Mouse (Mus musculus): ENCODE data around the gene Iffo1. TPM values are rescaled to one million over a fixed set of nuclear protein-coding genes. Genes with fewer than 3 reads are reported as not detected.

Iffo1 gene
- total RNA-seq (2012; rRNA removed) (75.4 and 96.1 TPM in 2 replicates), polyA plus RNA-seq (2012; ENCODE audit: insufficient read depth in 1 of 2, insufficient read length in 2 of 2, low read depth in 1 of 2, low replicate concordance in 2 of 2, missing spikeins in 1 of 2) (10 to 100 TPM in 1 of 2 experiments, not detected in 1; 96.9 TPM)

GRCm38 (mm10) chr6:125145001-125145400 is at the start of gene Iffo1:
Gene Iffo1 (plus strand): TSS chr6:125145241.
- H3K36me3 ChIP-seq (ENCODE audit: control insufficient read depth in 1 of 2, insufficient read depth in 2 of 2, low read length in 2 of 2), result peaks cover 0 to 5% of the 10 kb centered on the region in 2 experiments; a peak in 2 of 4 replicates

GRCm38 (mm10) chr6:125095391-125096278 is 49.4 kb upstream of the Iffo1 start, which contains the start of gene Chd4:
Gene Chd4 (plus strand): TSS chr6:125095981.
- Histone ChIP-seq H3K9ac (ENCODE audit: control insufficient read depth, low read depth, low read length, poor library complexity, severe bottlenecking) (peak within 1 kb of the TSS; percentile 98), H3K9me3 (replicated peaks; ENCODE audit: insufficient read depth, low read length) (no peaks in the 10 kb centered on the region), H3K27me3 (ENCODE audit: control insufficient read depth in 1 of 2, insufficient read depth in 2 of 2, low read length in 2 of 2) (no peaks in the 10 kb centered on the region), H3K4me1 (ENCODE audit: control insufficient read depth in 1 of 2, insufficient read depth in 2 of 2, low read length in 2 of 2) (peaks cover 9 to 34% of the 10 kb centered on the region in 2 experiments), H3K36me3 (ENCODE audit: control insufficient read depth in 1 of 2, insufficient read depth in 2 of 2, low read length in 2 of 2) (peaks cover 10 to 30% of the 10 kb centered on the region in 2 experiments), H3K4me3 (ENCODE audit: control insufficient read depth in 1 of 2, insufficient read depth in 1 of 2, low read depth in 2 of 2, low read length in 2 of 2) (peak within 1 kb of the TSS; percentile 84 to 90), H3K79me2 (ENCODE audit: control insufficient read depth, insufficient read depth, low read length, poor library complexity) (peaks cover 37% of the 10 kb centered on the region), H3K27ac (ENCODE audit: control insufficient read depth, low read depth, low read length) (peak within 1 kb of the TSS; percentile 89)
- peak; percentile 97 for DNase-seq (ENCODE audit: low read depth, low spot score)
- TF ChIP-seq KAT2A (conservative IDR thresholded peaks at IDR 0.05; ENCODE audit: low read depth, low read length), result no peak
- TF ChIP-seq SMC3 (IDR thresholded peaks at IDR 0.05; ENCODE audit: low read depth, low read length), result no peak
- TF ChIP-seq JUND (IDR thresholded peaks at IDR 0.05; ENCODE audit: low read depth, low read length), result no peak
- TF ChIP-seq ZMIZ1 (IDR thresholded peaks at IDR 0.05; ENCODE audit: low read depth, low read length), result no peak
- TF ChIP-seq GABPA (IDR thresholded peaks at IDR 0.05; ENCODE audit: low read depth, low read length), result no peak
- no peak for TF ChIP-seq MYC (IDR thresholded peaks at IDR 0.05; ENCODE audit: low read depth, low read length)
- TF ChIP-seq CHD1 (IDR thresholded peaks at IDR 0.05; ENCODE audit: low read depth, low read length), result no peak
- TF ChIP-seq RAD21 (IDR thresholded peaks at IDR 0.05; ENCODE audit: low read depth, low read length), result no peak
- no peak for TF ChIP-seq ZC3H11A (IDR thresholded peaks at IDR 0.05; ENCODE audit: low read depth, low read length)
- no peak for TF ChIP-seq USF2 (IDR thresholded peaks at IDR 0.05; ENCODE audit: borderline replicate concordance in 1 of 2, insufficient read depth in 1 of 2, low read depth in 1 of 2, low read length in 2 of 2)
- TF ChIP-seq BHLHE40 (IDR thresholded peaks at IDR 0.05; ENCODE audit: borderline replicate concordance, low read depth, low read length), result no peak
- peak; percentile 91 for TF ChIP-seq ELF1 (IDR thresholded peaks at IDR 0.05; ENCODE audit: low read depth, low read length)
- TF ChIP-seq SIN3A (IDR thresholded peaks at IDR 0.05; ENCODE audit: low read length), result peak; percentile 56
- no peak for TF ChIP-seq MAFK (IDR thresholded peaks at IDR 0.05; ENCODE audit: borderline replicate concordance, low read depth, low read length)
- TF ChIP-seq MXI1 (IDR thresholded peaks at IDR 0.05; ENCODE audit: low read depth, low read length), result peak; percentile 58; the same call in 1 of the 2 replicates
- no peak for TF ChIP-seq MEF2A (IDR thresholded peaks at IDR 0.05; ENCODE audit: extremely low read depth, insufficient replicate concordance, low read depth, low read length, poor library complexity, severe bottlenecking)
- peak; percentile 74; the same call in 1 of the 2 replicates for TF ChIP-seq MAZ (IDR thresholded peaks at IDR 0.05; ENCODE audit: low read depth, low read length)
- TF ChIP-seq EP300 (IDR thresholded peaks at IDR 0.05; ENCODE audit: low read depth in 1 of 2, low read length in 2 of 2), result peak in 1 of 2 experiments; percentile 50; a peak in 2 of 4 replicates
- peak; percentile 45 for TF ChIP-seq CHD2 (IDR thresholded peaks at IDR 0.05; ENCODE audit: low read length)
- TF ChIP-seq TCF12 (IDR thresholded peaks at IDR 0.05; ENCODE audit: low read depth, low read length), result peak; percentile 40; the same call in 1 of the 2 replicates
- no peak for TF ChIP-seq ZNF384 (IDR thresholded peaks at IDR 0.05; ENCODE audit: low read depth, low read length)
- peak; percentile 29; the same call in 1 of the 2 replicates for TF ChIP-seq ETS1 (IDR thresholded peaks at IDR 0.05; ENCODE audit: low read depth, low read length)
- peak; percentile 59; the same call in 1 of the 2 replicates for TF ChIP-seq POLR2AphosphoS2 (IDR thresholded peaks at IDR 0.05; ENCODE audit: low read length)
- no peak for TF ChIP-seq MYB (IDR thresholded peaks at IDR 0.05; ENCODE audit: low read depth, low read length)
- TF ChIP-seq HCFC1 (IDR thresholded peaks at IDR 0.05; ENCODE audit: low read depth, low read length), result peak; percentile 53
- no peak for TF ChIP-seq ZKSCAN1 (IDR thresholded peaks at IDR 0.05; ENCODE audit: low read depth, low read length)

More at GRCm38 (mm10) chr6:125145001-125145400, at the start of gene Iffo1:
- no peaks in the 10 kb centered on the region for H3K27me3 ChIP-seq (ENCODE audit: control insufficient read depth in 1 of 2, insufficient read depth in 2 of 2, low read length in 2 of 2)
- H3K9ac ChIP-seq (ENCODE audit: control insufficient read depth, low read depth, low read length, poor library complexity, severe bottlenecking), result no peak within 1 kb of the TSS
- H3K27ac ChIP-seq (ENCODE audit: control insufficient read depth, low read depth, low read length), result no peak within 1 kb of the TSS
- peaks cover 2% of the 10 kb centered on the region; the same call in 1 of the 2 replicates for H3K79me2 ChIP-seq (ENCODE audit: control insufficient read depth, insufficient read depth, low read length, poor library complexity)
- DNase-seq (ENCODE audit: low read depth, low spot score), result no peak
- H3K9me3 ChIP-seq (replicated peaks; ENCODE audit: insufficient read depth, low read length), result no peaks in the 10 kb centered on the region
- TF ChIP-seq NELFE (IDR thresholded peaks at IDR 0.05; ENCODE audit: low read depth, low read length) (no peak), POLR2A (IDR thresholded peaks at IDR 0.05; ENCODE audit: control insufficient read depth in 1 of 2, insufficient read depth in 1 of 2, low read depth in 1 of 2, low read length in 2 of 2, poor library complexity in 1 of 2) (peak in 1 of 2 experiments; percentile 39; a peak in 1 of 4 replicates), CHD1 (IDR thresholded peaks at IDR 0.05; ENCODE audit: low read depth, low read length) (no peak)
- no peak within 1 kb of the TSS for H3K4me3 ChIP-seq (ENCODE audit: control insufficient read depth in 1 of 2, insufficient read depth in 1 of 2, low read depth in 2 of 2, low read length in 2 of 2)
- H3K4me1 ChIP-seq (ENCODE audit: control insufficient read depth in 1 of 2, insufficient read depth in 2 of 2, low read length in 2 of 2), result 0 out of 4 replicates have a peak, but pooled peaks cover 0 to 10% of the 10 kb centered on the region in 2 experiments

Data from MEL (cell line).